Mouse (Mus musculus) limb, embryonic 10.5 days (tissue): ENCODE measurements around the gene Fgfr2. TPM values are rescaled to one million over a fixed set of nuclear protein-coding genes. Genes with fewer than 3 reads are reported as not detected.

ENCODE experiments used
- DNase-seq: peaks from one replicate; pipeline ENCODE4 v3.0.0-alpha.2; 2017; ENCODE audit warnings: low spot score
- H3K27ac ChIP-seq: fragments of 300-500 bp; sonication (generic); 2 replicates; pipeline ENCODE4 v1.5.1; 2016; ENCODE audit warnings: mild to moderate bottlenecking
- H3K27me3 ChIP-seq: fragments of 300-500 bp; sonication (generic); 2 replicates; pipeline ENCODE4 v1.6.1; 2016; ENCODE audit warnings: low read depth, mild to moderate bottlenecking; ENCODE audit not compliant: poor library complexity, severe bottlenecking
- H3K36me3 ChIP-seq: fragments of 300-500 bp; sonication (generic); 2 replicates; pipeline ENCODE4 v1.6.1; 2016; ENCODE audit warnings: mild to moderate bottlenecking, moderate library complexity
- H3K4me1 ChIP-seq: fragments of 300-500 bp; sonication (generic); 2 replicates; pipeline ENCODE4 v1.6.1; 2016
- H3K4me3 ChIP-seq: fragments of 300-500 bp; sonication (generic); 2 replicates; pipeline ENCODE4 v1.5.1; 2016; ENCODE audit warnings: mild to moderate bottlenecking, moderate library complexity
- H3K9me3 ChIP-seq: fragments of 300-500 bp; sonication (generic); replicated peaks from 2 replicates; pipeline ENCODE4 v1.6.1; 2016; ENCODE audit warnings: mild to moderate bottlenecking
- WGBS: fragments of 180-500 bp; shearing (Covaris S2); methylation state at CpG from one replicate; pipeline ENCODE4 v1.1.7; 2016; 5-methylcytosine and 5-hydroxymethylcytosine counted together
- polyA plus RNA-seq: library from polyadenylated mRNA; unstranded; fragments of >200 nt; fragmentation: Nextera tagmentation; extraction: Ambion mirVana; gene quantifications from 2 replicates; pipeline ENCODE4 v1.2.1, GENCODE M21; 2016

Fgfr2 gene
- polyA plus RNA-seq, 1 experiment from 2014 or later = 64.4 TPM

DNA sequence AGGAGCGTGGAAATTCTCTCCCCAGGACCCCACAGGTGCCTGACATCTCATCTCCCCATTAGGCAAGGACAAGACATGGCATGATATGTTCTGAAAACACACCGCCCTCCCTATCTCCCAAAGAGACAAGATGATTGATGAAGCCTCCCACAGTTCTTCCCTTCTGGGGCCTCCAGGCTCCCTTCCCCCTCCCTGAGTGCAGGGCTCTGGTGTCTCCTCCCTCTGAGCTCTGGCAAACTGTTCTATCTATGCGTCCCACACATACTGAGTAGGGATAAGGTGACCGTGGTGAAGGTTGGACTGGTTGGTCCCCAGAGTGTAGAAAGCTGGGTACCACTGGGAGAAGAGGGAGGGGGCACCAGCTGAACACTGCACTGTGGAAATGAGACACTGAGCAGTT lies 1024.7 kb downstream of the Fgfr2 start:
- Histone ChIP-seq H3K27me3 (no peaks in the 10 kb centered on the region), H3K27ac (no peak overlapping the region), H3K36me3 (no peaks in the 10 kb centered on the region), H3K4me1 (no peaks in the 10 kb centered on the region; the same call in 1 of the 2 replicates), H3K4me3 (no peak overlapping the region), H3K9me3 (no peaks in the 10 kb centered on the region)
- DNase-seq = no peak
- WGBS = 64% methylated on average over 4 of the region's 4 CpGs

DNA sequence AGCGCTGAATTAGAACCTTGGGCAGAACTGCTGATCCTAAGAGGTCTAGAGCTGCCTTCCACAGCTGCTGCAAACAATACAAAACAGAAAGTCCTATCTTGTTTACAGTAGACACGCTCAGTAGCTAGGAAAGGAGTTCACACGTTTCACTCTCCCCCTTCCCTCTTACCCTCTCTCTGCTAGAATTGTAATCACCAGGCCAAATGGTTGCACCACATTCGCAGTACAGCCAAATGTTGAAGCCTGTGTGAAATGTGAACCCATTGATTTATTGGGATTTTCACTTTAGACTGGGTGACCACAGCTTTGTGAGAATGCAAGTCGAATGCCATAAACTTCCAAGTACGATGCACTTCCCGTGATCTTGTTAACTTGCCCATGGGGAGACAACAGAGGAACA lies 1028.5 kb downstream of the Fgfr2 start:
- Histone ChIP-seq H3K9me3 (no peaks in the 10 kb centered on the region), H3K27ac (no peak overlapping the region), H3K4me3 (no peak overlapping the region), H3K36me3 (no peaks in the 10 kb centered on the region), H3K4me1 (no peaks in the 10 kb centered on the region; the same call in 1 of the 2 replicates), H3K27me3 (no peaks in the 10 kb centered on the region)
- DNase-seq = no peak
- WGBS = 39% methylated on average over 7 of the region's 7 CpGs

DNA sequence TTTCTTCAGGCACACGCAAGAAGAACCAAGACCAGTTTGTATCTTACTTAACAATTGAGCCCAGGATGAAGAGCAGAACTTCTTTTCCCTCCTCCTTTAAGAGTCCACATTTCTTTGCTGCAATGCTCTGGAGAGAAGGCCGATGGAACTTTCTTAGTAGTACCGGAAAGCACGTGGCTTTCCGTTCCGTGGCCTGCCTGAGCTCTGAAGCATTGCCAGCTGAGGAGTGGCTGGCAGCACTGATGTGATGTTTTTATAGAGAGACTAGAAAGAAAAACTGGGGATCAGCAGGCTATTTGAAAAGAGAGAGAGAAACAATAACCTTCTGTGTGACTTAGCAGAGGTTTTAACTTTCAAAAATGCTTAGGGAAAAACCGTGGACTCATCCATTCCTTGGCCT lies 1031.6 kb downstream of the Fgfr2 start:
- Histone ChIP-seq H3K4me1 (no peaks in the 10 kb centered on the region; the same call in 1 of the 2 replicates), H3K4me3 (no peak overlapping the region), H3K27me3 (no peaks in the 10 kb centered on the region), H3K27ac (no peak overlapping the region), H3K36me3 (no peaks in the 10 kb centered on the region), H3K9me3 (no peaks in the 10 kb centered on the region)
- DNase-seq = no peak
- 91% methylated on average over 7 of the region's 7 CpGs for WGBS

DNA sequence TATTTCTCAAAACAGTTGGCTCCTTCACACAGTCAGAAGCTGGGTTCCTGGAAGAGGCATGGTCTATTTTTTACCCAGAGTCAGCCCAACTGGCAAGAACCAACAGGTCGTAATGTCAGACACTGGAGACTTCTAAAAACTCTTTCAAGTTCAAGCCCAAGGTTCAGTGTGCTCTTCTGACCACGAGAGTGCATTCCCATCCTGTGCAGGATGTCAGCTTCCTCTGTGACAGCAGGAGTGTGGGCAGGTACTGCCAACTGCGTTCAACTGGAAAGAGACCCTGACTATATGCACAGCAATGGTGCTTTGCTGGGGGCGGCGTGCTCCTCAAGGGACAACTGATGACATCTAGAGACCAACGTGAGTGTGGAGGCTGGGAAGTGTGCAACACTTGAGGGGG lies 1034.5 kb downstream of the Fgfr2 start:
- Histone ChIP-seq H3K27ac (no peak overlapping the region), H3K36me3 (no peaks in the 10 kb centered on the region), H3K4me3 (no peak overlapping the region), H3K27me3 (no peaks in the 10 kb centered on the region), H3K9me3 (no peaks in the 10 kb centered on the region), H3K4me1 (no peaks in the 10 kb centered on the region)
- DNase-seq = no peak
- WGBS = 85% methylated on average over 6 of the region's 6 CpGs

DNA sequence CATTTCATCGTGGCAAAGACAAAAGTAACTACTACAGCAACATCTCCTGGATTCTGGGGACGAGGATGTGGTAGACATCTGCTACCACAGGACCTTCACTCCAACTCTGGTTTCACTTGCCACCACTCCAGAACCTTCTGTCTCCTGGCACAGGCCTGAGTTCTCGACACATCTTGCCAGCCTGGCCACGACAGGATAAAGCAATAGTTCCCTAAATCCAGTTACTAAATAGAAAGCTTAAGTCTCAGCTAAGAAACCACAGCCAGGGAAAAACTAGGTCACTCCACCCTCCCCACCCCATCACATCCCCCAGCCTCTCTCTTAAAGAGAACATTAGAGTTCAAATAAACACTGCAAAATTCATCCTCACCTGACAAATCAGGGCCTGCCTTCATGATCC lies 1035.0 kb downstream of the Fgfr2 start:
- Histone ChIP-seq H3K36me3 (no peaks in the 10 kb centered on the region), H3K9me3 (no peaks in the 10 kb centered on the region), H3K4me3 (no peak overlapping the region), H3K27me3 (no peaks in the 10 kb centered on the region), H3K27ac (no peak overlapping the region), H3K4me1 (no peaks in the 10 kb centered on the region)
- whole genome bisulfite sequencing = 84% methylated on average over 4 of the region's 4 CpGs
- no peak for DNase-seq

DNA sequence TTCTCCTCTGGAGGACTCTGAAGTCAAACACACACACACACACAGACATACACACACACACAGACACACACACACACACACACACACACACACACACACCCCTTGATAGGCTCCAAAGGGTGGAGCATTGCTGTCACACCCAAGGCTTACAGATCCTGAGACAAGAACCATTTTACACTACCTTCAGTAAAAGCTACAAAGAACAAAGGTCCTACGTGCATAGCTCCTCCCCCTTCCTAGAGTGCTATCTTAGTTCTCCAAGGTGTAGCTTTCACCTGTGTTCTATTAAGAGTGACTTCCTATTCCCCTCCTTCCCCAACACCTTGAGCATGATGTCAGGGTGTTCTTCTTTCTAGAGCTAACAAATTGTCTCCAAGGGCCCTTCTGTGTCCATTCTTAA lies 1047.3 kb downstream of the Fgfr2 start:
- no peak for DNase-seq
- WGBS = 73% methylated on average over 1 of the region's 1 CpGs

DNA sequence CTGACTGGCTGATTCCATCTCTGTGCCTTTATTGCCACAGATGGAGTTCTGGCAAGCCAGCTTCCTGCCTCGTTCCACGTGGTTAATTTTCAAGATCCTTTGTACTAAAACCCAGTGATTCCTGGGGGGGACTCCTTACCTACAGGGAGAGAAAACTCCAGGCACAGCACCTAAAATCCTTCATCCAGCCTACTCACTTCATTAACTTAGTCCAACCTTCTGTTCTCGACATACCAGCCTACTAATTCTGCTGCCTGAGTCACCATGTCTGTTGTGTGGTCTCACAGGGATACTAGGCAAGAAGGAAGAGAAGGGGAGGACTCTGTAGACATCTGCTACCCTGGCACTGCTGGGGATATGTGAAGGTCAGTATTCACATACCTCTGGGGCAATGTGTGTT lies 1048.6 kb downstream of the Fgfr2 start:
- H3K9me3 ChIP-seq = no peaks in the 10 kb centered on the region
- no peaks in the 10 kb centered on the region for H3K27me3 ChIP-seq
- no peak overlapping the region for H3K4me3 ChIP-seq
- peaks cover 24% of the 10 kb centered on the region for H3K4me1 ChIP-seq
- WGBS = 76% methylated on average over 3 of the region's 3 CpGs
- H3K36me3 ChIP-seq = no peaks in the 10 kb centered on the region
- no peak overlapping the region for H3K27ac ChIP-seq
- DNase-seq = no peak

More for the DNA sequence above, 1047.3 kb downstream of the Fgfr2 start:
- Histone ChIP-seq H3K9me3 (no peaks in the 10 kb centered on the region), H3K4me3 (no peak overlapping the region), H3K27ac (no peak overlapping the region), H3K36me3 (no peaks in the 10 kb centered on the region), H3K4me1 (peaks cover 24% of the 10 kb centered on the region), H3K27me3 (no peaks in the 10 kb centered on the region)

DNA sequence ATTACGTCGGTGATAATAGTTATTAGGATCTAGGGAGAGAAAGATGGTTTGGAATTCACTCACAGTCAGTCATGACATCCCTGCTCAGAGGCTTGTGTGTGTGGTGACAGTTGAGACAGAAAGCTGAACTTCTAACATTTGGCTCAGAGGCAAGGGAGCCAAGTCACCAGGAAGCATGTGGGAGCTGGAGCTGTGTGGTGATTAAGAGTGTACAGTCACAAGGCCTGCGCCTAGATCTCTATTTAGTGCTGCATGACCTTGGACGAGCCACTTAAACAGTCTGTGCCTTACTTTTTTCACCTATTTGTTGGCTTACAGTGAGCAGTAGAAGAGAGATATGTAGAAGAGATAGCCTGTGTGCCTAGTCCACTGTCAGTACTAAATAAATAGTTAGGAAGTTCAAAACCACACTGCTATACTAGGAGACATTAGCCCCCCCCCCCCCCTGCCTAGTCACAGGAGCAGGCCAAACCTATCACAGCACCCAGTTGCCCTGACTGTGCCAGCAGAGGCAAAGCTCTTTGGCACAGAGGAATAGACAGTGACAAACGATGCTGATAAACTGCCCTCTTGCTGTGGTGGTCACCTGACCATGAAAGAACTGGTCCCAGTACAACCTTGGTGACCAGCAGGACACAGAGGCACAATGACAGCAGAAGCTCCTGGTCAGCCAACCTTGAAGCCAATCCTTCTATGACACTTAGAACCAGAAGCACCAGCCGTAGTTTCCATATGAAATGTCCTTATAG lies 1052.1 kb downstream of the Fgfr2 start:
- H3K27me3 ChIP-seq = no peaks in the 10 kb centered on the region
- 94% methylated on average over 6 of the region's 6 CpGs for WGBS
- no peak overlapping the region for H3K27ac ChIP-seq
- H3K36me3 ChIP-seq = no peaks in the 10 kb centered on the region
- DNase-seq = no peak
- H3K9me3 ChIP-seq = no peaks in the 10 kb centered on the region
- H3K4me3 ChIP-seq = no peak overlapping the region
- peaks cover 6% of the 10 kb centered on the region; the same call in 1 of the 2 replicates for H3K4me1 ChIP-seq

DNA sequence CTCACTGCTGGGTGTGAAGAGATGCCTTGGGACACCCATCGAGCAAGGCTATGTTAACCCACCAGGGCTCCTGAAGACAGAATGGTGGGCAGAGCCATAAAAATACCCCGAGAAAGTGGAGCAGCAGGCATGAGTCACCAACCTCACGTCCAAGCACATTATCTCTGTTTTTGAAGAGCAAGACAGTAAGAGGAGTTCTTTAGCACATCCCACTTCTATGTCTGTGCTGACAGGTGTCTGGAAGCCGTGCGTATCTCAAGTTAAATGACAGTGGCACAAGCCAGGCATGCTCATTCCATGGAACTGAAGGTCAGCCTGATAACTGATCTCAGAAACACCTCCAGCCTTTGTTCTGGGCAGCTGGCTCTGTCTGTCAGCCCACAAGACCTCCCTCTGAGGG lies 1055.2 kb downstream of the Fgfr2 start:
- 78% methylated on average over 5 of the region's 5 CpGs for WGBS
- H3K27me3 ChIP-seq = no peaks in the 10 kb centered on the region
- H3K9me3 ChIP-seq = no peaks in the 10 kb centered on the region
- H3K4me3 ChIP-seq = no peak overlapping the region
- peaks cover 6% of the 10 kb centered on the region; the same call in 1 of the 2 replicates for H3K4me1 ChIP-seq
- DNase-seq = no peak
- no peak overlapping the region for H3K27ac ChIP-seq
- H3K36me3 ChIP-seq = no peaks in the 10 kb centered on the region

DNA sequence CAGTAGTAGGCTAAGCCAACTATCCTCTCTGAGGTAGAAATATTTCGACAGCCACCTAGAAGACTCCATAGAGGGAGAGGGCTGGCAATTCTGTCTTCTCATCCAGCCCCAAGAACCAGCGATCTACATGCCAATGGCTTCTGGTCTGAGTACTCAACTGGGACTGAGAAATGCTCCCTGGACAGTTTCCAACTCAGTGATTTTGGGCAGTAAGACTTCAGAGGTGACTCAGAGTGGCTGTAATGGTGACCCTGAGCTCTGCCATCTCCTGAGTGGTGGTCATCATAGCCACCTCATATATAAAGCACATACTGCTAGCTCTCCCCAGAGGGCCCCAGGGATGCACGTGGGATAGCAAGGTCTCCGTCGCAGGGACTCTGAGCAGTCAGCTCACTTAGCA lies 1055.6 kb downstream of the Fgfr2 start:
- Histone ChIP-seq H3K4me1 (peaks cover 6% of the 10 kb centered on the region; the same call in 1 of the 2 replicates), H3K27ac (no peak overlapping the region), H3K36me3 (no peaks in the 10 kb centered on the region), H3K4me3 (no peak overlapping the region), H3K27me3 (no peaks in the 10 kb centered on the region), H3K9me3 (no peaks in the 10 kb centered on the region)
- WGBS = 82% methylated on average over 5 of the region's 5 CpGs
- no peak for DNase-seq

DNA sequence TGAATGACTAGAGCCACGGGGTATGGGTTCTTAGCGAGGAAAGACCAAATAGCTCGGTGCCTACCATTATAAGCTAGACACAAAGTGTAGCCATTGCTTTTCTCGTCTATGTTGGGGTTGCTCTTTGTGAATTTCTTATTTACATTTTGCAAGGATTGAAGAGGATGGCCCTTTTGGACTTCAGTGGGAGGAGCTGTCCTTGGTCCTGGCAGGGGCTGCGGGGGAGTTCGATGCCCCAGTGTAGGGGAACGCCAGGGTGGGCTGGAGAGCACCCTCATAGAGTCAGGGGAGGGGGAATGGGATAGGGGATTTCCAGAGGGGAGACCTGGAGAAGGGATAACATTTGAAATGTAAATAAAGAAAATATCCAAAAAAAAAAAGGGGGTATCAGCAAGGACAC lies 1063.0 kb downstream of the Fgfr2 start:
- WGBS = 83% methylated on average over 7 of the region's 7 CpGs
- DNase-seq = peak; percentile 63
- Histone ChIP-seq H3K27ac (no peak overlapping the region), H3K36me3 (no peaks in the 10 kb centered on the region), H3K9me3 (no peaks in the 10 kb centered on the region), H3K4me1 (peaks cover 6% of the 10 kb centered on the region), H3K27me3 (no peaks in the 10 kb centered on the region), H3K4me3 (no peak overlapping the region)

DNA sequence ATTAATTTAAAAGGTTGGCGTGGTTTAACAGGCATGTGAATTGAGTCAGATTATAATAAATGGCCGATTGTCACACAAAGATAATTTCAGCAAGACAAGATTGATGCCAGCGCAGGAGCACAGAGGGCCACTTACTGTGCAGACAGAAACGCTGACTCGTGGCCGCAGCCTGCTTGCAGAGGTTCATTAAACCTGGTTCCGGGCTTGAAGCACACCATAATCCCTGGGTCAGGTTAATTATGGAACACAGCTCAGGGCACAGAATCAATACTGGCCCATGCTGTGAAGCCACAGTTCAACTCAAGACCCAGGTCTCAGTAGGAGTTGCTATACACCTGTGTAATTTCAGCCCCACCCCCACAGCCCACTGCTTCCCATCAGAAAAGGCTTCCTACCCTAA lies 1066.6 kb downstream of the Fgfr2 start:
- 75% methylated on average over 7 of the region's 7 CpGs for WGBS
- no peak overlapping the region for H3K27ac ChIP-seq
- no peaks in the 10 kb centered on the region for H3K9me3 ChIP-seq
- no peaks in the 10 kb centered on the region for H3K27me3 ChIP-seq
- no peak overlapping the region for H3K4me3 ChIP-seq
- no peaks in the 10 kb centered on the region for H3K36me3 ChIP-seq
- DNase-seq = no peak
- H3K4me1 ChIP-seq = peaks cover 6% of the 10 kb centered on the region

DNA sequence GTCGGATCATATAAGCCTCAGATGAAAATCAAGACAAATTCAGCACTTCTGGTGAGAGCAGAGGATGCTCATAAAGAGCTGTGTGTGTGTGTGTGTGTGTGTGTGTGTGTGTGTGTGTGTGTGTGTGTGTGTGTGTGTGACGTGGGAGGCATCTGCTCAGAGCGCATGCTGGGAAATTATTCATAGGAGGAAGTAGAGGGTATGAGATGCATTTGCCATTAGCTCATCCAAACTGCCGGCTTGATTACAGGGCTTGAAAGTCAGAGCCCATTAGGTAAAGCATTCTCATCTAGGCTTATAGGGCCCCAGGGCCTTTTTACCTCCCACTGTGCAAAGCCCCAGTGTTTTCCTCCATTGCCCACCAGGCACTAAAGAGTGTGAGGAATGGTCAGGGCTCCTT lies 1076.5 kb downstream of the Fgfr2 start:
- WGBS = 74% methylated on average over 4 of the region's 4 CpGs
- Histone ChIP-seq H3K4me1 (0 out of 2 replicates have a peak, but pooled peaks cover 4% of the 10 kb centered on the region), H3K4me3 (no peak overlapping the region), H3K27ac (no peak overlapping the region), H3K36me3 (no peaks in the 10 kb centered on the region), H3K9me3 (no peaks in the 10 kb centered on the region), H3K27me3 (no peaks in the 10 kb centered on the region)
- no peak for DNase-seq
